Mouse (Mus musculus) Patski (cell line): Measurements from ENCODE around the gene Prox2. TPM values are rescaled to one million over a fixed set of nuclear protein-coding genes. Genes with fewer than 3 reads are reported as not detected.
"Not testable (repeated sequence)": the region's sequence is repeated elsewhere in the genome, so short reads cannot be mapped to it uniquely, and the experiment has no call there.

Experiments
- ATAC-seq: fragments of 100-300 bp; one replicate; pipeline ENCODE4 v1.8.0; 2021
- CTCF ChIA-PET: fragments of 350-600 bp; sonication (Branson Sonifier 250); formaldehyde crosslinking; loops from one replicate; lab custom pipeline; 2022; ENCODE audit warnings: inconsistent platforms; lab: Charles Lee
- POLR2A ChIA-PET: fragments of 350-600 bp; sonication (Branson Sonifier 250); formaldehyde crosslinking; loops from one replicate; lab custom pipeline; 2022; ENCODE audit warnings: antibody characterized with exemption, inconsistent platforms; lab: Charles Lee
- DNase-seq: peaks from one replicate; pipeline ENCODE4 v3.0.0-alpha.2; 2011; ENCODE audit warnings: low read depth, low spot score
- H3K27me3 ChIP-seq: fragments of 371-371 bp; one replicate; pipeline ENCODE4 v1.5.1; 2021
- CTCF ChIP-seq: fragments of 100-300 bp; IDR thresholded peaks from one replicate; pipeline ENCODE4 v1.5.1; 2021
- in situ Hi-C: fragments of 300-500 bp; cut with MboI; formaldehyde crosslinking; loops from 3 replicates; pipeline ENCODE4 v1.11.1; 2018; ENCODE audit warnings: low pct_unique_long_range_greater_than_20kb, mixed read lengths
- polyA plus RNA-seq: library from polyadenylated mRNA; unstranded; gene quantifications from one replicate; pipeline ENCODE4 v1.2.3, GENCODE M21; 2021

Gene Prox2
- polyA plus RNA-seq, 1 experiment from 2014 or later: 2.7 TPM

DNA sequence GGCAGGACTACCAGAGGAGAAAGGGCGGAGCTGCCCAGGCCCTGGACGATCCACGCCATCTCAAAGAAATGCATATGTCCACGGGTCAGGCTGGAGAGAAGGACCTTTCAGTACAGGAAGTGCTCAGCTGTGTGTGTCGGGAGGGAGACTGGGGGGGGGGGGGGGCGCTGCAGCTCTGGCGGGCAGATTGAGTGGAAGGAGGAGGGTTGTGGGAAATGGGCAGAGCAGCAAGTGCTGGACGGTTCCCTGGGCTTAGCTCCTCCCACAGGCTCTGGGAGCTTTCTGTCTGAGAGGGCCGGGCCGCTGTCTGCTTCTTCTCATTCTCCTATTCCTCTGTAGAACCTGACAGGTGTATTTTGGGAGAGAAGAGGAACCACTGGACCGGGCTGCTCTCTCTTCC is 35.8 kb upstream of the Prox2 start:
- ATAC-seq: no peak
- in situ Hi-C loops: no loop called here
- ChIA-PET CTCF (interaction anchor here (2.8 kb wide), 1 partner anchor 159 kb away, joined by 9 read pairs; no protein-coding TSS in a partner anchor), POLR2A (no interaction called here)
- no peak for TF ChIP-seq CTCF
- no peak for DNase-seq
- no peaks in the 10 kb centered on the region for H3K27me3 ChIP-seq

GRCm38 (mm10) chr12:85145630-85146029 is 35.1 kb upstream of the Prox2 start:
- CTCF ChIA-PET: interaction anchor here (1.1 to 2.8 kb wide), 2 partner anchors 21 to 160 kb away, joined by 3 to 9 read pairs; no protein-coding TSS in a partner anchor
- no peaks in the 10 kb centered on the region for H3K27me3 ChIP-seq
- POLR2A ChIA-PET: no interaction called here
- ATAC-seq (no peak), DNase-seq (no peak)
- in situ Hi-C loops: no loop called here
- TF ChIP-seq CTCF: no peak

- TF ChIP-seq CTCF: no peak
- POLR2A ChIA-PET: no interaction called here
- in situ Hi-C loops: no loop called here
Observed at GRCm38 (mm10) chr12:85144821-85145220, 34.3 kb upstream of the Prox2 start.

GRCm38 (mm10) chr12:85144276-85144675 is 33.7 kb upstream of the Prox2 start:
- in situ Hi-C loops, POLR2A ChIA-PET, ATAC-seq, DNase-seq, H3K27me3 ChIP-seq: not testable (repeated sequence)
- CTCF ChIA-PET: interaction anchor here (1.0 to 1.1 kb wide), 3 partner anchors 23 to 161 kb away, joined by 3 to 4 read pairs (median 3); partner anchors contain the start of genes Acyp1 and Zc2hc1c

More at GRCm38 (mm10) chr12:85144821-85145220, 34.3 kb upstream of the Prox2 start:
- CTCF ChIA-PET: interaction anchor here (1.0 to 1.1 kb wide), 2 partner anchors 22 to 143 kb away, joined by 3 to 4 read pairs; partner anchors contain the start of genes Acyp1 and Zc2hc1c
- ATAC-seq (no peak), DNase-seq (no peak)
- H3K27me3 ChIP-seq: no peaks in the 10 kb centered on the region

GRCm38 (mm10) chr12:85142803-85143202 is 32.2 kb upstream of the Prox2 start:
- ATAC-seq (peak; percentile 60), DNase-seq (peak; percentile 30)
- H3K27me3 ChIP-seq: no peaks in the 10 kb centered on the region
- ChIA-PET CTCF (interaction anchor here (0.9 to 2.7 kb wide), 4 partner anchors 144 to 187 kb away, joined by 3 to 12 read pairs (median 4); no protein-coding TSS in a partner anchor), POLR2A (no interaction called here)
- TF ChIP-seq CTCF: no peak
- in situ Hi-C loops: no loop called here

DNA sequence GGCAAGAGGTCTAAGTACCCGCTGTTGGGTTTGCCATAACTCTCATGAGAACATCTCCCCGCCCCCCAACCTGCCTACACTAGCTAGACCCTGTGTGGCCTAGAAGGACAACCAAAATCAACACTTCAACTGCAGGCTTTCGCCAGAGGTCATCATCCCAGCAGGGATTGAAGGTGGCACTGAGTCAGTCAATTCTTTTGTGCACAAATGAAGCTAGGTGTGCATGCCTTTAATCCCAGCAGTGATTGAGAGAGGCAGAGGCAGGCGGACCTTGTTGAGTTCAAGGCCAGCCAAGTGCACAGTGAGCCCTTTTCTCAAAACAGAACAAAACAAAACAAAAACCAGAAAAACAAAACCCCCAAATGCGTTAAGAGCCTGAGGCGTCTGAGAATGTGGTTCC is 30.5 kb upstream of the Prox2 start:
- DNase-seq: no peak
- ChIA-PET CTCF (interaction anchor here (1.3 to 2.7 kb wide), 3 partner anchors 49 to 164 kb away, joined by 3 to 12 read pairs (median 4); no protein-coding TSS in a partner anchor), POLR2A (no interaction called here)
- no peaks in the 10 kb centered on the region for H3K27me3 ChIP-seq
- in situ Hi-C loops: no loop called here
- TF ChIP-seq CTCF: no peak
- ATAC-seq: no peak

DNA sequence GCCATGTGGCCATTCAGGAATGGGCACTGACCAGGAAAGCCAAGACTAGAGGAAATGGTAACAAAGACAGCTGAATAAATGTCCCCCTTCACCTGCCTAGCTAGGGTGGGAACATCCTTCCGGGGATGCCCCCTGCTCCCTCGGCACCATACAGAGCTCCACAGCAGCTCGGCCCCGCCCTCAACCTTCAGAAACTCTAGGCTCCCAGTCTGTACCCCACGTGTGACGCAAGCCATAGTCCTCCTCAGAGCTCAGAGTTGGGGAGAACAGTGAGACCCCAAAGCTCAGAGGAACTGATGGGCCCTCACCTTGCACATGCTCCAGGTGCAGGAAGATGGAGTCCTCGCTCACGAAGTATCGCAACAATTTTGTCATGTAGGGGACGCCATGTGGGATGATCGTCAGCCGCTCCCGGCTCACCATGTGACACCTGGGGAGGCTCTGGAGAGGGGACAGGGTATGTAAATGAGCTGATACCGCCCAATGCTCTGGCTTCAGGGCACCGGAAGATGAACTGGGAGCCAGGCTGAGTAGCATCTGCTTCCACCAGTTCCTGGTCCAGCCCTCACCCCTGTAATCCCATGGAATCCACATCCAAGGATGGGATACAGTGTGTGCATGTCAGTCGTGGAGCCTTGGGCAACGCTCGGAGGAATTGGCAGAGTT is 29.6 kb upstream of the Prox2 start:
- no peaks in the 10 kb centered on the region for H3K27me3 ChIP-seq
- DNase-seq (no peak), ATAC-seq (no peak)
- CTCF ChIA-PET: interaction anchor here (1.7 to 2.7 kb wide), 2 partner anchors 165 kb away, joined by 6 to 12 read pairs; no protein-coding TSS in a partner anchor
- in situ Hi-C loops: no loop called here
- POLR2A ChIA-PET: no interaction called here
- TF ChIP-seq CTCF: no peak

DNA sequence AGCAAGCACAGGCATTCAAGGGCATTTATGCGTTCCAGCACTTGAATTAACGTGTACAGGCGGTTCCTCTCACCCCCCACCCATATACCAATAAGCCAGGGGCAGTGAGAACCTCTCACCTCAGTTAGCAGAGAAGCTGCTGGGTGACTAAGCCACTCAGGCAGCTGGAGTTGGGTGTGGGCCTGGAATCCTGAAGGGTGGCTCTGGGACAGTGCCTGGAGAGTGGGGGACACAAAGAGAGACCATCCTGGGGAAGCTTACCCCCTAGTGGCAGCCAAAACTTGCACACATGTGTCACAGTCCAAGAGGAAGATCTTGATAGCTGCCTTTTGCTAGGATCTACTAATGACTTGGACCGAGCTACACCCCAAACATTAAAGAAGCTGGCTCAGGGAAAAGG is 26.1 kb upstream of the Prox2 start:
- H3K27me3 ChIP-seq: no peaks in the 10 kb centered on the region
- in situ Hi-C loops: no loop called here
- no peak for ATAC-seq
- TF ChIP-seq CTCF: no peak
- DNase-seq: no peak
- CTCF ChIA-PET: interaction anchor here (1.0 to 1.5 kb wide), 3 partner anchors 13 to 169 kb away, joined by 3 to 8 read pairs (median 5); no protein-coding TSS in a partner anchor
- POLR2A ChIA-PET: interaction anchor here (0.5 kb wide), 1 partner anchor 51 kb away, joined by 3 read pairs; no protein-coding TSS in a partner anchor

DNA sequence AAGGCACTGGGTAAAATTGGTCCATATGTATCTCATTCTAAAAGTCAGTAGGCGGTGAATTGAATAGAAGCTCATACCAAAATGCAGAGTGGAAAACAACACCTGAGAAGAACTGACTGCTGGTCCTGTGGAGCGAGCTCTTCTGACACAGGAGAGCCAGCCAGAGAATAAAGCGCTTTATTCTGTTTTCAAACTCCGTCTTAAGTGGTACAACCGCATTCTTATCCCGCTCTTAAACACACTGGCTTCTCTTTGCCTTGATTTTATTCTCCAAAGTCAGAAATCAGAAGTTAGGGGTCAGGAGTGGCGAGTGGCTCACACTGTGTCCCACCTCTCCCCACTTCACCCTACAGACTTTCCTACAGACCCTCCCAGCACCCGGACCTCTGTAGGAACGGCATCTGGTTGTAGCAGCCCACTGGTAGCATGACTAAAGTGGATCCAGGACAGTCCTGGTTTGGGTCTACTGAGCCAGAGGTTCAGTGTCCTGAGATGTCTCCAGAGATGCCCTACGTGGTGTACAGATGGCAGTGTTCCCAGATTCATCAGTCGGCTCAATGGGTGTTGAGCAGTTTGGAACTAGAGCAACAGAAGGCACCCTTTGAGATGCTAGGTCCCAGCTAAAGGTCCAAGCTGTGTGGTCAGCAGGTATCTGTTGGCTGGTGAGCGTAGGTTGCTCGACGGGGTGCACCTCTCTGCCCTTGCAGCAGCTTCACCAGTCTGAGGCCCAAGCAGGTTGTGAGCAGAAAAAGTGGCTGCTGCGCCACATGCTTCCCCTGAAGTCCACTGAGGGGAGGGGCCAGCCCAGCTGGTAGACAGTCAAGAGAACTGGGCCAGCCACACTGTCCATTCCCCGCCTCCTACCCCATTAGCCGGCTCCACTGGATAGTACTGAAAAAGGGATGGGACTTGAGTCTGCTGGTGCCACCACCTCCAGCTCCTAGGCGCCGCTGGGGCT is 25.2 kb upstream of the Prox2 start:
- TF ChIP-seq CTCF: no peak
- CTCF ChIA-PET: interaction anchor here (1.4 to 1.5 kb wide), 2 partner anchors 44 to 170 kb away, joined by 5 to 8 read pairs; no protein-coding TSS in a partner anchor
- in situ Hi-C loops: no loop called here
- no peak for ATAC-seq
- no peaks in the 10 kb centered on the region for H3K27me3 ChIP-seq
- no peak for DNase-seq
- POLR2A ChIA-PET: interaction anchor here (0.5 to 0.7 kb wide), 2 partner anchors 52 to 371 kb away, joined by 3 read pairs; no protein-coding TSS in a partner anchor

GRCm38 (mm10) chr12:85134043-85134794 is 23.7 kb upstream of the Prox2 start:
- ChIA-PET POLR2A (no interaction called here), CTCF (no interaction called here)
- TF ChIP-seq CTCF: no peak
- no peaks in the 10 kb centered on the region for H3K27me3 ChIP-seq
- in situ Hi-C loops: no loop called here
- no peak for DNase-seq
- ATAC-seq: no peak
